Mouse (Mus musculus): ENCODE results near the gene Zbed3.
"Not testable (repeated sequence)": the region's sequence is repeated elsewhere in the genome, so short reads cannot be mapped to it uniquely, and the experiment has no call there.

The Zbed3 gene

GRCm38 (mm10) chr13:95332086-95332899, 8.9 kb downstream of the Zbed3 start:
- in situ Hi-C loops (cut with MseI, MboI) = no loop called here

DNA sequence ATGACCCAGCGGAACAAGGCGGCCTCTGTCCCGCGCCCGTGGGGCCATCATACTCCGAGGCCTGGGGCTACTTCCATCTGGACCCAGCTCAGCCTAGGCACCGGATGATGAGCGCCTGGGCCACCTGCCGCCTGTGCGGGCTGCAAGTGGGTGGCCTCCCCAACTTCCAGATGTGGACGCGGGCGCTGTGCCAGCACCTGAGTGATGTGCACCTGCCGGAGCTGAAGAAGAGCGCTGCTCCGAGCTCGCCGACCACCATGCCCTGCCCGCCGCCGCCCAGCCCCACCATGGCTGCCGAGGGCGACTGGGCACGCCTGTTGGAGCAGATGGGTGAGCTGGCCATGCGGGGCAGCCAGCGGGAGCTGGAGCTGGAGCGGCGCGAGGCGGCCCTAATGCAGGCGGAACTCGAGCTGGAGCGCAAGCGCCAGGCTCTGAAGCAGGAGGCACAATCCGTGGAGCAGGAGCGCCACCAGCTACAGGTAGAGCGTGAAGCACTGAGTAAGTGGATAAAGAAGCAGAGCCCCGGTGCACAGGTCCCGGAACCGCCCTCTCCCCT, 12.8 kb downstream of the Zbed3 start:
- in situ Hi-C loops (cut with MseI, MboI) = no loop called here

- in situ Hi-C loops (cut with MseI, MboI) = no loop called here
Observed at GRCm38 (mm10) chr13:95343470-95343869, 20.1 kb downstream of the Zbed3 start.

GRCm38 (mm10) chr13:95345869-95346268, 22.5 kb downstream of the Zbed3 start:
- in situ Hi-C loops (cut with MseI, MboI) = no loop called here

DNA sequence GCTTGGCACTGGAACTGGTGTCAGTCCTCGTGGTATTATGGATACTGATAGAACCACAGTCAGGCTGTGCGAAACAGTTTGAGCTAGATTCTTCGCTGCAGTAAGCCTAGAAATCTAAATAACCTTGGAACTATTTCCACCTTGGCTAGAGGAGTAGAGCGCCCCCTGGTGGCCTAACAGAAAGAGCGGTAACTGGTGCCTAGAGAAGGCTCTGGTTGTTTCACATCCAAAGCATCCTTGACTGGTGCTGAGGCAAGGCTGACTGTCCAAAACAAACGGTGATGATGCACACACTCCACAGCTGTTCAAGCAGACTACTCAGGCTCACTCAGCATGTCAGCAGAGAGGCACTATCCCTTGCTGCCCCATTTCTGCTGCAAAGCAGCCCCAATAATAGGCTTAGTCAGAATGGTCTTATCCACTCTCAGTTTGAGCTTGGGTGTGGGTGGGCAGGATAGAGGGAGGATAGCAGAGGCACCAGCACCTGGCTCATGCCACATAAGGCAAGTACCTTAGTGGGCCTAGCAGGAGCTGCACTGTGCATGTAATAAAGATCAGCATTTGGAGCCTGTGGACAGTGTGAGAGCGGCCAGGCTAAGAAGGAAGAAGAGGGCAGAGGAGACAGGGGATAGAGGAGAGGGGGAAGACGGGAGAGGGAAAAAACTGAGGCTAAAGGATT, 23.7 kb downstream of the Zbed3 start:
- in situ Hi-C loops (cut with MseI, MboI) = no loop called here

DNA sequence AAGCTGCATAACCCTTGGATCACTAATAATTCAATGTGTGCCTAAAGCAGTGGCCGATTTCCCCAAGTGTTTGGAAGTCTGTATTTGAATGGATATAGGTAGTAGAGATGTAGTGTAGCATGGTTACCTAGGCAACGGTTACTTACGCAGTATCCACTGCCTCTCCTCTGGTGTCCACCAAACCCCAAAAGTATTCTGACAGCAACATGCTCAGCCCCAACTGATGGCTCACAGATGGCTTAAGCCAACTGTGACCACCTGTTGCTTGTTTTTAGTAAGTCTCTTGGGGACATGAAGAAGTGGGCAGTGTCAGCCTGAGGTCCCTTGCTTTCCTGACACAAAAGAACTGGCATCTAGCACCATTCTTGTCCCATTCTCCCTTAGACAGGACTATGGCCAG, 25.1 kb downstream of the Zbed3 start:
- in situ Hi-C loops (cut with MseI, MboI) = no loop called here

GRCm38 (mm10) chr13:95358223-95358622, 34.8 kb downstream of the Zbed3 start:
- in situ Hi-C loops (cut with MseI, MboI) = no loop called here

DNA sequence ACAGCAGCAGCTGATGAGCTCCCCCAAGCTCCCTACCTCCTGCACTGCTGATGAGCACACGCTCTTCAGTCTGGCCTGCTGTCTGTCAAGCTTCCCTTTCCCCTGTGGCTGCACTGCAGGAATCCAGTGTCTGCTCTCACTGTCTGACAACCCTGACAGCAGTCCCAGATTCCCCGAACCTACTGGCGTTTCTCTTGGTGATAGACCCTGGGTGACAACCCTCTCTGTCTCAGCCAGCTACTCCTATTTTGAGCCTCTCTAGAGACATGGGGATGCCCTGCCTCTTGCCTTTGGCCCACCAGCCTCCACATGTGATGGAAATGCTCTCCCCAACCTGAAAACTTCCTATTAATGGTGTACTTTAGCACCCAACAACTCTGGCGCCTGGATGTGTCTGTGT, 40.0 kb downstream of the Zbed3 start:
- in situ Hi-C loops (cut with MseI, MboI) = no loop called here

- in situ Hi-C loops (cut with MseI, MboI) = no loop called here
Observed at GRCm38 (mm10) chr13:95366356-95366755, 42.9 kb downstream of the Zbed3 start.

GRCm38 (mm10) chr13:95374701-95375553, 51.5 kb downstream of the Zbed3 start, which contains the start of gene Aggf1:
TSS of gene Aggf1 (minus strand) at chr13:95375352.
- in situ Hi-C loops (cut with MseI, MboI) = no loop called here

GRCm38 (mm10) chr13:95375554-95375914, 52.1 kb downstream of the Zbed3 start:
- in situ Hi-C loops (cut with MseI, MboI) = no loop called here

GRCm38 (mm10) chr13:95376689-95377289, 53.4 kb downstream of the Zbed3 start:
- in situ Hi-C loops (cut with MseI, MboI) = not testable (repeated sequence)

DNA sequence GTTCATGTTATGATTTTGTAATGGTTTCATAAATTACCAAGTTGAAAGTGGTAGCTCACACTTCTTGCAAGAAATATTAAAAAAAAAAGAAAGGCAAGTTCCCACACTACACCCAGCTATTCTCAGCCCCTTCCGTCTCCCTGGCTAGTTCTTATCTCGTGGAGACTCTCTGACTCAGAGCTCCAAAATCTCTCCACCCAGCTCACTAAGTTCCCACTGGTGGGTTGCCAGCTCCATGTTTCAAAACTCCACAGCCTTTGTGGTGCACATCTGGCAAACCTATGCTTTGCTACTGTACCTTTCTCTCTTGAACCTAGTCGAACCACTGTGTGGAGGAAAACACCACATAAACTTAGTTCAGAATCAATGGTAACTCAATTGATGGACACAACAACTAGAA, 55.3 kb downstream of the Zbed3 start:
- in situ Hi-C loops (cut with MseI, MboI) = no loop called here

GRCm38 (mm10) chr13:95382418-95382817, 59.0 kb downstream of the Zbed3 start:
- in situ Hi-C loops (cut with MseI, MboI) = no loop called here

All from mouse trophoblast stem cell (cell line).